Mouse (Mus musculus) cortical plate, adult 2 months (tissue): Measurements from ENCODE around the gene Foxp1.

ENCODE experiments used
- CTCF ChIP-seq: fragments of 200-500 bp; IDR thresholded peaks from 2 replicates; pipeline ENCODE4 v1.5.1; 2011; ENCODE audit warnings: mild to moderate bottlenecking, control low read depth, low read length; ENCODE audit not compliant: insufficient read depth; ENCODE audit errors: extremely low read depth
- POLR2A ChIP-seq: fragments of 200-500 bp; IDR thresholded peaks from 2 replicates; pipeline ENCODE4 v1.6.1; 2011; ENCODE audit warnings: mild to moderate bottlenecking, low read length, control low read depth; ENCODE audit not compliant: insufficient read depth; ENCODE audit errors: extremely low read depth

- no peak for TF ChIP-seq CTCF
- TF ChIP-seq POLR2A: no peak
These were observed 269.7 kb downstream of the Foxp1 start for GRCm38 (mm10) chr6:99252816-99253215.
